Mouse (Mus musculus) spleen, adult 2 months (tissue): ENCODE data around the gene Olfr374.

Experiments used
- CTCF ChIP-seq: fragments of 200-500 bp; IDR thresholded peaks from 2 replicates; pipeline ENCODE4 v1.5.1; 2011; ENCODE audit warnings: mild to moderate bottlenecking, inconsistent platforms; ENCODE audit not compliant: insufficient read depth, insufficient read length, insufficient replicate concordance; ENCODE audit errors: extremely low read depth
- POLR2A ChIP-seq: fragments of 200-500 bp; IDR thresholded peaks from 2 replicates; pipeline ENCODE4 v1.6.1; 2011; ENCODE audit warnings: low read depth, low read length, inconsistent platforms

- TF ChIP-seq CTCF: no peak
- no peak for TF ChIP-seq POLR2A
These were observed 42.2 kb downstream of the Olfr374 start for GRCm38 (mm10) chr8:72149056-72149455.
